Mouse (Mus musculus): Measurements from ENCODE around the gene Med16. TPM values are rescaled to one million over a fixed set of nuclear protein-coding genes. Genes with fewer than 3 reads are reported as not detected.

The Med16 gene
- polyA plus RNA-seq, 1 experiment from 2014 or later: 36.5 TPM

- no peak overlapping the region for H3K9ac ChIP-seq (replicated peaks; ENCODE audit: low read length)
- no peak overlapping the region for H3K27ac ChIP-seq (replicated peaks; ENCODE audit: low read depth, low read length)
- no peak overlapping the region for H3K4me3 ChIP-seq (ENCODE audit: low read depth, low read length)
- 54% methylated on average over 10 of the region's 10 CpGs for WGBS
- H3K36me3 ChIP-seq (replicated peaks; ENCODE audit: control insufficient read depth, insufficient read depth, low read depth, low read length): peaks cover 31% of the 10 kb centered on the region
- H3K4me2 ChIP-seq (ENCODE audit: low read depth, low read length): no peak overlapping the region
- H3K9me3 ChIP-seq (replicated peaks; ENCODE audit: control insufficient read depth, low read length): no peaks in the 10 kb centered on the region
- H3K4me1 ChIP-seq (ENCODE audit: control insufficient read depth, insufficient read depth, low read length): no peaks in the 10 kb centered on the region
- no peaks in the 10 kb centered on the region for H3K27me3 ChIP-seq (ENCODE audit: control insufficient read depth, insufficient read depth, low read length)
- DNase-seq (ENCODE audit: low spot score): no peak
- ATAC-seq (replicated peaks; ENCODE audit: insufficient number of reproducible peaks, low FRiP score, low TSS enrichment, low read depth): peak; percentile 15
Observed at GRCm38 (mm10) chr10:79864351-79865188, 44.2 kb downstream of the Med16 start.

DNA sequence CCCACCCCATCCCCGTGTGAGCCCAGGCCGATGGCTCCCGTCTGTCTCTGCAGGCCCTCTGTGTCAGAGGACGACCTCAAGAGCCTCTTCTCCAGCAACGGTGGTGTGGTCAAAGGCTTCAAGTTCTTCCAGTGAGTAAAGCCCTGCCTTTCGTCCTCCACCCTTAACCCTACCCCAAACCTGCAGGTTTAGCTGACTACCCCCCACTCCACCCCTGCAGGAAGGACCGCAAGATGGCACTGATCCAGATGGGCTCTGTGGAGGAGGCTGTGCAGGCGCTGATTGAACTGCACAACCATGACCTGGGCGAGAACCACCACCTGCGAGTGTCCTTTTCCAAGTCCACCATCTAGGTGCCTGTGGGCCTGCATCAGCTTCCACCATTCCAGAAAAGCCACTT, 45.8 kb downstream of the Med16 start:
- Histone ChIP-seq H3K4me1 (ENCODE audit: control insufficient read depth, insufficient read depth, low read length) (no peaks in the 10 kb centered on the region; the same call in 1 of the 2 replicates), H3K27ac (replicated peaks; ENCODE audit: low read depth, low read length) (no peak overlapping the region), H3K4me3 (ENCODE audit: low read depth, low read length) (no peak overlapping the region), H3K9me3 (replicated peaks; ENCODE audit: control insufficient read depth, low read length) (no peaks in the 10 kb centered on the region), H3K9ac (replicated peaks; ENCODE audit: low read length) (no peak overlapping the region), H3K36me3 (replicated peaks; ENCODE audit: control insufficient read depth, insufficient read depth, low read depth, low read length) (peaks cover 31% of the 10 kb centered on the region), H3K4me2 (ENCODE audit: low read depth, low read length) (no peak overlapping the region), H3K27me3 (ENCODE audit: control insufficient read depth, insufficient read depth, low read length) (no peaks in the 10 kb centered on the region)
- 74% methylated on average over 10 of the region's 10 CpGs for WGBS
- no peak for DNase-seq (ENCODE audit: low spot score)
- ATAC-seq (replicated peaks; ENCODE audit: insufficient number of reproducible peaks, low FRiP score, low TSS enrichment, low read depth): no peak

- DNase-seq (ENCODE audit: low spot score) (no peak), ATAC-seq (replicated peaks; ENCODE audit: insufficient number of reproducible peaks, low FRiP score, low TSS enrichment, low read depth) (no peak)
- Histone ChIP-seq H3K27ac (replicated peaks; ENCODE audit: low read depth, low read length) (no peak overlapping the region; the same call in 1 of the 2 replicates), H3K4me1 (ENCODE audit: control insufficient read depth, insufficient read depth, low read length) (peaks cover 5% of the 10 kb centered on the region), H3K36me3 (replicated peaks; ENCODE audit: control insufficient read depth, insufficient read depth, low read depth, low read length) (peaks cover 31% of the 10 kb centered on the region), H3K27me3 (ENCODE audit: control insufficient read depth, insufficient read depth, low read length) (no peaks in the 10 kb centered on the region), H3K9me3 (replicated peaks; ENCODE audit: control insufficient read depth, low read length) (no peaks in the 10 kb centered on the region), H3K4me2 (ENCODE audit: low read depth, low read length) (no peak overlapping the region), H3K4me3 (ENCODE audit: low read depth, low read length) (no peak overlapping the region), H3K9ac (replicated peaks; ENCODE audit: low read length) (no peak overlapping the region)
- WGBS: 92% methylated on average over 23 of the region's 23 CpGs
Observed at GRCm38 (mm10) chr10:79862049-79862788, 46.5 kb downstream of the Med16 start.

DNA sequence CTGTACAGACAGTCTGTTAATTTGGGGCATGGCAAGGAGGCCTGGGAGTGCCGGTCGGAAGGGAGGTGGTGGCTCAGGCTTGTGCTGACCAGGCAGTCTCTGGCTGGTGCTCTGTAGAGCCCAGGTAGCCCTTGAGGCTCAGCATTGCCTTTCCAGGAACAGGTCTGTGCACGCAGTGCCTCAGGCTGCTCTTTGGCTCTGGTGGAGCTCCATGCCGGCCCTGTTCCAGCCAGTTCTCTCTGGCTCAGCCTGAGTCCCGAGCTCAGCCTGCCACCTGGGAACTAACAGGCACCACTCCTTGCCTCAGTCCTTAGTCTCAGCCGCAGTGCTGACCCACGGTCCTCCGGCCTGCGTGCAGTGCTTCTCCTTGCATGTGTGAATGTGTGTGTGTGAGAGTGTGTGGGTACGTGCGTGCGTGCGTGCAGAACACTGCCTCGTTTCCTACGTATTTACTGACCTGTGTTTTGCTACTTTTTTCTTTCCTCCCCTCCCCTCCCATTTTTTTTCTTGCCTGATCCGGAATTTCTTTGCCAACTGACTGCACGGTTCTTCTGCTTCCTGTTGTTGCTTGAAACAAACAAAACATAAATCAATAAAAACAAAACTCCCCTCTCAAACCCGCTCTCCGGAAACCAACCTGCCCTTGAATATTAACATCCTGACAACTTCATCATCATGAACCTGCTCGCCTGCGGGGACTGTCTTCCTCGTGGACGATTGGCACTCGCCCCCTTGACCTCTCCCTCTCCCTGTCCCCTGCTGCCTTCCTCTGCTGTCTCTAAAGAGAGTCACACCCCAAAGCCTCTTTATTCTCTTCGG, 47.3 kb downstream of the Med16 start:
- Histone ChIP-seq H3K4me3 (ENCODE audit: low read depth, low read length) (no peak overlapping the region), H3K27me3 (ENCODE audit: control insufficient read depth, insufficient read depth, low read length) (no peaks in the 10 kb centered on the region), H3K9ac (replicated peaks; ENCODE audit: low read length) (no peak overlapping the region), H3K27ac (replicated peaks; ENCODE audit: low read depth, low read length) (no peak overlapping the region), H3K4me2 (ENCODE audit: low read depth, low read length) (no peak overlapping the region), H3K9me3 (replicated peaks; ENCODE audit: control insufficient read depth, low read length) (no peaks in the 10 kb centered on the region), H3K4me1 (ENCODE audit: control insufficient read depth, insufficient read depth, low read length) (peaks cover 12% of the 10 kb centered on the region), H3K36me3 (replicated peaks; ENCODE audit: control insufficient read depth, insufficient read depth, low read depth, low read length) (peaks cover 29% of the 10 kb centered on the region)
- WGBS: 82% methylated on average over 25 of the region's 25 CpGs
- DNase-seq (ENCODE audit: low spot score): no peak
- ATAC-seq (replicated peaks; ENCODE audit: insufficient number of reproducible peaks, low FRiP score, low TSS enrichment, low read depth): no peak

DNA sequence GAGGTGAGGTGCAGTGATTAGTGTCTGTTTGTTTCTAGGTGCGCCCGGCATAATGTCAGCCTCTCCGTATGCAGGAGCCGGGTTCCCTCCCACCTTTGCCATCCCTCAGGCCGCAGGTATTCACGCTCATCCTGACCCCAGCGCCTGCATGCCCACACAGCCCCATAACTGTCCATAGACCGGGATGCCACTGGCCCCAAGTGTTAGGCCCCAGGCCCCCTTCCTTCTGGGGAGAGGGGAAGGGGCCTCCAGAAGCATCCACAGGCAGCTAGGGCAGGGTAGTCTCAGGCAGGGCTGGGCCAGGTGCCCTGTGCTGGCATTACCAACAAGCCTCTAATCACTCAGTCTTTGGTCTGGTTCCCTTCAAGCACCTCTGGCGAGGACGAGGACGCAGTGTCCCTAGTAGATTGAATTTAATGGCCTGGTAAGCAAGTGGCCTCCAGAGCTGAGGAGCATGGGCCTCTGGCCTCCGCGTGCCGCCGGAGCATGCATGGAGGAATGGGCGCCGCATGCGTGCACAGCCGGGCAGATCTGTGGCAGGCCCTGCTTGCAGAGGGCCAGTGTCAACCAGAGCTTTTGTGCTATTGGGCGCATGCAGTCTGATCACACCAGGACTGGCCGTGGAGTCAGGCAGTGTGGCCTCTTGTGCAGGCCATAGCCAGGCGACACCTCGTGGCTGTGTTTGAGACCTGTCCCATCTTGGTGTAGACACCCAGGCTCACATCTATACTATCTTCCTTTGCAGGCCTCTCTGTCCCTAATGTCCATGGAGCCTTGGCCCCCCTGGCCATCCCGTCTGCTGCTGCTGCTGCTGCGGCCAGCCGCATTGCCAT, 48.4 kb downstream of the Med16 start:
- ATAC-seq (replicated peaks; ENCODE audit: insufficient number of reproducible peaks, low FRiP score, low TSS enrichment, low read depth) (no peak), DNase-seq (ENCODE audit: low spot score) (no peak)
- H3K27me3 ChIP-seq (ENCODE audit: control insufficient read depth, insufficient read depth, low read length): no peaks in the 10 kb centered on the region
- no peak overlapping the region for H3K9ac ChIP-seq (replicated peaks; ENCODE audit: low read length)
- no peaks in the 10 kb centered on the region for H3K9me3 ChIP-seq (replicated peaks; ENCODE audit: control insufficient read depth, low read length)
- H3K4me2 ChIP-seq (ENCODE audit: low read depth, low read length): no peak overlapping the region
- H3K4me1 ChIP-seq (ENCODE audit: control insufficient read depth, insufficient read depth, low read length): peaks cover 15% of the 10 kb centered on the region
- no peak overlapping the region for H3K4me3 ChIP-seq (ENCODE audit: low read depth, low read length)
- H3K36me3 ChIP-seq (replicated peaks; ENCODE audit: control insufficient read depth, insufficient read depth, low read depth, low read length): peaks cover 29% of the 10 kb centered on the region
- WGBS: 93% methylated on average over 26 of the region's 26 CpGs
- peak overlapping the region; percentile 4; the same call in 1 of the 2 replicates for H3K27ac ChIP-seq (replicated peaks; ENCODE audit: low read depth, low read length)

GRCm38 (mm10) chr10:79859116-79859515, 49.6 kb downstream of the Med16 start:
- 90% methylated on average over 11 of the region's 11 CpGs for WGBS
- DNase-seq (ENCODE audit: low spot score) (no peak), ATAC-seq (replicated peaks; ENCODE audit: insufficient number of reproducible peaks, low FRiP score, low TSS enrichment, low read depth) (no peak)
- Histone ChIP-seq H3K27ac (replicated peaks; ENCODE audit: low read depth, low read length) (no peak overlapping the region), H3K4me1 (ENCODE audit: control insufficient read depth, insufficient read depth, low read length) (peaks cover 15% of the 10 kb centered on the region), H3K27me3 (ENCODE audit: control insufficient read depth, insufficient read depth, low read length) (no peaks in the 10 kb centered on the region), H3K9ac (replicated peaks; ENCODE audit: low read length) (no peak overlapping the region), H3K4me3 (ENCODE audit: low read depth, low read length) (no peak overlapping the region), H3K36me3 (replicated peaks; ENCODE audit: control insufficient read depth, insufficient read depth, low read depth, low read length) (peaks cover 29% of the 10 kb centered on the region), H3K9me3 (replicated peaks; ENCODE audit: control insufficient read depth, low read length) (no peaks in the 10 kb centered on the region), H3K4me2 (ENCODE audit: low read depth, low read length) (no peak overlapping the region)

- no peak for ATAC-seq (replicated peaks; ENCODE audit: insufficient number of reproducible peaks, low FRiP score, low TSS enrichment, low read depth)
- H3K4me2 ChIP-seq (ENCODE audit: low read depth, low read length): peak overlapping the region; percentile 99; the same call in 1 of the 2 replicates
Observed at GRCm38 (mm10) chr10:79858416-79859074, 50.2 kb downstream of the Med16 start.

More at GRCm38 (mm10) chr10:79858416-79859074, 50.2 kb downstream of the Med16 start:
- peaks cover 15% of the 10 kb centered on the region for H3K4me1 ChIP-seq (ENCODE audit: control insufficient read depth, insufficient read depth, low read length)
- peak overlapping the region; percentile 100; the same call in 1 of the 2 replicates for H3K4me3 ChIP-seq (ENCODE audit: low read depth, low read length)
- WGBS: 67% methylated on average over 17 of the region's 17 CpGs
- peaks cover 29% of the 10 kb centered on the region for H3K36me3 ChIP-seq (replicated peaks; ENCODE audit: control insufficient read depth, insufficient read depth, low read depth, low read length)
- H3K9me3 ChIP-seq (replicated peaks; ENCODE audit: control insufficient read depth, low read length): no peaks in the 10 kb centered on the region
- no peak overlapping the region for H3K9ac ChIP-seq (replicated peaks; ENCODE audit: low read length)
- H3K27me3 ChIP-seq (ENCODE audit: control insufficient read depth, insufficient read depth, low read length): no peaks in the 10 kb centered on the region
- no peak overlapping the region for H3K27ac ChIP-seq (replicated peaks; ENCODE audit: low read depth, low read length)
- no peak for DNase-seq (ENCODE audit: low spot score)
